Mouse (Mus musculus): Measurements from ENCODE around the gene Gdpd4. TPM values are rescaled to one million over a fixed set of nuclear protein-coding genes. Genes with fewer than 3 reads are reported as not detected.

The Gdpd4 gene
- not detected for total RNA-seq (2023)

DNA sequence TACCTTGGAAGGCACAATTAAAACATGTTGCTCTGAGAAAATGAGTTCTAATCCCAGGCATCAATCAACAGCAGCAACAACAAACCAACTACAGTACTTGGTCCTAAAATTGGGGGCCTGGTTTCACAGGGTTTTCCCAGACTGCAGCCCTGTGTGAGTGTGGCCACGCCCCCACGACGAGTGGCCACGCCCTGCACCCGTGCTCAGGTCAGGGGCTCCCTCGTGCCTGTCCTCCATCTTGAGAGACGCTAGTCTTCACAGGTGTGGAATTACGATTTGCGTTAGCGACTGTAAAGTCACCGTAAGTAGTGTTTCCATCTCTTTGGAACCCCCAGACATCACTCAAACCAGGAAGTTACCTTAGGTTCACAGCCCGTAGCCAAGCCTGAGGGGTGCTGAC, at the start of gene Gdpd4:
Gene Gdpd4 (plus strand): TSS at position 214 of the 400 bp plus-strand sequence.

Other genes with a start within 250 kb of the Gdpd4 start
- gene Clns1a, start 223.3 kb upstream of the Gdpd4 start, total RNA-seq (2023): 43.6 TPM
- 1.4 TPM for gene Aqp11, start 181.7 kb upstream of the Gdpd4 start, total RNA-seq (2023)
- 11.1 TPM for gene Pak1, start 131.4 kb upstream of the Gdpd4 start, total RNA-seq (2023)
- gene Myo7a, start 199.6 kb downstream of the Gdpd4 start, total RNA-seq (2023): 3.6 TPM
- gene Omp, start 225.5 kb downstream of the Gdpd4 start, total RNA-seq (2023): not detected